Mouse (Mus musculus) liver, adult 2 months (tissue): ENCODE results near the gene Dhx57. TPM values are rescaled to one million over a fixed set of nuclear protein-coding genes. Genes with fewer than 3 reads are reported as not detected.

Experiments
- DNase-seq: peaks from one replicate; pipeline ENCODE4 v3.0.0-alpha.2; 2011; ENCODE audit warnings: low read depth, low spot score; ENCODE audit errors: extremely low read depth
- H3K27ac ChIP-seq: fragments of 200-500 bp; replicated peaks from 2 replicates; pipeline ENCODE4 v1.5.1; 2012; ENCODE audit warnings: low read depth, mild to moderate bottlenecking, control low read depth, inconsistent platforms, low read length; ENCODE audit not compliant: insufficient read depth
- H3K27me3 ChIP-seq: fragments of 200-500 bp; 2 replicates; pipeline ENCODE4 v1.6.1; 2012; ENCODE audit warnings: mild to moderate bottlenecking, moderate library complexity, low read length, inconsistent platforms; ENCODE audit not compliant: control insufficient read depth, insufficient read depth
- H3K36me3 ChIP-seq: fragments of 200-500 bp; 2 replicates; pipeline ENCODE4 v1.6.1; 2012; ENCODE audit warnings: low read length, inconsistent platforms; ENCODE audit not compliant: control insufficient read depth, insufficient read depth
- H3K4me1 ChIP-seq: fragments of 200-500 bp; 2 replicates; pipeline ENCODE4 v1.6.1; 2011; ENCODE audit warnings: low read length; ENCODE audit not compliant: control insufficient read depth, insufficient read depth
- H3K4me3 ChIP-seq: fragments of 200-500 bp; 2 replicates; pipeline ENCODE4 v1.5.1; 2011; ENCODE audit warnings: low read depth, mild to moderate bottlenecking, control low read depth, low read length, moderate library complexity; ENCODE audit not compliant: insufficient read depth
- H3K79me2 ChIP-seq: fragments of 200-500 bp; 2 replicates; pipeline ENCODE4 v1.6.1; 2012; ENCODE audit warnings: inconsistent platforms, mild to moderate bottlenecking, low read length, moderate library complexity; ENCODE audit not compliant: control insufficient read depth, insufficient read depth
- H3K9ac ChIP-seq: fragments of 200-500 bp; 2 replicates; pipeline ENCODE4 v1.6.1; 2012; ENCODE audit warnings: low read depth, mild to moderate bottlenecking, control low read depth, inconsistent platforms, low read length
- CTCF ChIP-seq: fragments of 200-500 bp; IDR thresholded peaks from 2 replicates; pipeline ENCODE4 v1.5.1; 2011; ENCODE audit warnings: low read depth, low read length, control low read depth
- POLR2A ChIP-seq: fragments of 200-500 bp; IDR thresholded peaks from 2 replicates; pipeline ENCODE4 v1.6.1; 2011; ENCODE audit warnings: low read length, control low read depth; ENCODE audit not compliant: insufficient read depth; ENCODE audit errors: extremely low read depth
- WGBS: fragments of 180-500 bp; shearing (Covaris S2); methylation state at CpG from one replicate; pipeline ENCODE4 v1.1.7; 2018; 5-methylcytosine and 5-hydroxymethylcytosine counted together
- polyA plus RNA-seq: library from polyadenylated mRNA; depleted of rRNA; stranded (reverse); fragments of >200 nt; gene quantifications from 2 replicates; pipeline ENCODE4 v1.2.3, GENCODE M21; 2012
- total RNA-seq: library from RNA; depleted of rRNA; stranded (reverse); fragments of >200 nt; gene quantifications from 2 replicates; pipeline ENCODE4 v1.2.3, GENCODE M21; 2014

Gene Dhx57
- total and polyA plus RNA-seq, 2 experiments, result 3.7 to 9.3 TPM

GRCm38 (mm10) chr17:80252757-80253525 is 37.3 kb downstream of the Dhx57 start:
- H3K4me3 ChIP-seq, result no peak overlapping the region
- DNase-seq, result peak; percentile 20
- peaks cover 8% of the 10 kb centered on the region; the same call in 1 of the 2 replicates for H3K4me1 ChIP-seq
- peak overlapping the region; percentile 55 for H3K9ac ChIP-seq
- no peaks in the 10 kb centered on the region for H3K27me3 ChIP-seq
- WGBS, result 61% methylated on average over 13 of the region's 13 CpGs
- TF ChIP-seq POLR2A, result no peak
- H3K79me2 ChIP-seq, result no peaks in the 10 kb centered on the region
- peaks cover 50% of the 10 kb centered on the region for H3K36me3 ChIP-seq
- H3K27ac ChIP-seq, result peak overlapping the region; percentile 85

- Histone ChIP-seq H3K9ac (no peak overlapping the region), H3K36me3 (peaks cover 40% of the 10 kb centered on the region; the same call in 1 of the 2 replicates), H3K4me1 (no peaks in the 10 kb centered on the region; the same call in 1 of the 2 replicates), H3K27me3 (no peaks in the 10 kb centered on the region), H3K27ac (no peak overlapping the region), H3K79me2 (no peaks in the 10 kb centered on the region), H3K4me3 (no peak overlapping the region)
- WGBS, result 46% methylated on average over 13 of the region's 13 CpGs
- no peak for TF ChIP-seq CTCF
- no peak for TF ChIP-seq POLR2A
- DNase-seq, result peak; percentile 18
Observed at GRCm38 (mm10) chr17:80243116-80243515, 47.2 kb downstream of the Dhx57 start.

GRCm38 (mm10) chr17:80241594-80241993 is 48.7 kb downstream of the Dhx57 start:
- Histone ChIP-seq H3K4me3 (no peak overlapping the region), H3K9ac (no peak overlapping the region), H3K4me1 (no peaks in the 10 kb centered on the region; the same call in 1 of the 2 replicates), H3K27ac (no peak overlapping the region), H3K79me2 (no peaks in the 10 kb centered on the region), H3K27me3 (no peaks in the 10 kb centered on the region), H3K36me3 (peaks cover 35% of the 10 kb centered on the region; the same call in 1 of the 2 replicates)
- WGBS, result 98% methylated on average over 9 of the region's 9 CpGs
- TF ChIP-seq CTCF (no peak), POLR2A (no peak)
- DNase-seq, result no peak

GRCm38 (mm10) chr17:80237475-80237874 is 52.8 kb downstream of the Dhx57 start:
- WGBS, result 88% methylated on average over 5 of the region's 5 CpGs
- H3K9ac ChIP-seq, result no peak overlapping the region
- no peak overlapping the region for H3K27ac ChIP-seq
- H3K79me2 ChIP-seq, result no peaks in the 10 kb centered on the region
- no peaks in the 10 kb centered on the region for H3K27me3 ChIP-seq
- H3K4me3 ChIP-seq, result no peak overlapping the region
- DNase-seq, result no peak
- TF ChIP-seq POLR2A, result no peak
- no peak for TF ChIP-seq CTCF
- peaks cover 26% of the 10 kb centered on the region; the same call in 1 of the 2 replicates for H3K36me3 ChIP-seq
- no peaks in the 10 kb centered on the region for H3K4me1 ChIP-seq

- Histone ChIP-seq H3K27ac (no peak overlapping the region), H3K36me3 (peaks cover 19% of the 10 kb centered on the region; the same call in 1 of the 2 replicates), H3K79me2 (no peaks in the 10 kb centered on the region), H3K27me3 (no peaks in the 10 kb centered on the region), H3K4me1 (no peaks in the 10 kb centered on the region), H3K4me3 (no peak overlapping the region), H3K9ac (no peak overlapping the region)
- 92% methylated on average over 3 of the region's 3 CpGs for WGBS
- no peak for TF ChIP-seq POLR2A
- no peak for TF ChIP-seq CTCF
- no peak for DNase-seq
Observed at GRCm38 (mm10) chr17:80236805-80237204, 53.5 kb downstream of the Dhx57 start.

- no peak overlapping the region for H3K9ac ChIP-seq
- H3K4me1 ChIP-seq, result no peaks in the 10 kb centered on the region
- H3K36me3 ChIP-seq, result peaks cover 11% of the 10 kb centered on the region; the same call in 1 of the 2 replicates
- no peaks in the 10 kb centered on the region for H3K79me2 ChIP-seq
- no peak for TF ChIP-seq CTCF
- TF ChIP-seq POLR2A, result no peak
- no peak overlapping the region for H3K4me3 ChIP-seq
- H3K27ac ChIP-seq, result no peak overlapping the region
- no peaks in the 10 kb centered on the region for H3K27me3 ChIP-seq
- DNase-seq, result no peak
- 95% methylated on average over 3 of the region's 3 CpGs for WGBS
Observed at GRCm38 (mm10) chr17:80235477-80235876, 54.8 kb downstream of the Dhx57 start.
